13 mouse cellular contexts compared by ENCODE assay signal in the genomic region with DNA sequence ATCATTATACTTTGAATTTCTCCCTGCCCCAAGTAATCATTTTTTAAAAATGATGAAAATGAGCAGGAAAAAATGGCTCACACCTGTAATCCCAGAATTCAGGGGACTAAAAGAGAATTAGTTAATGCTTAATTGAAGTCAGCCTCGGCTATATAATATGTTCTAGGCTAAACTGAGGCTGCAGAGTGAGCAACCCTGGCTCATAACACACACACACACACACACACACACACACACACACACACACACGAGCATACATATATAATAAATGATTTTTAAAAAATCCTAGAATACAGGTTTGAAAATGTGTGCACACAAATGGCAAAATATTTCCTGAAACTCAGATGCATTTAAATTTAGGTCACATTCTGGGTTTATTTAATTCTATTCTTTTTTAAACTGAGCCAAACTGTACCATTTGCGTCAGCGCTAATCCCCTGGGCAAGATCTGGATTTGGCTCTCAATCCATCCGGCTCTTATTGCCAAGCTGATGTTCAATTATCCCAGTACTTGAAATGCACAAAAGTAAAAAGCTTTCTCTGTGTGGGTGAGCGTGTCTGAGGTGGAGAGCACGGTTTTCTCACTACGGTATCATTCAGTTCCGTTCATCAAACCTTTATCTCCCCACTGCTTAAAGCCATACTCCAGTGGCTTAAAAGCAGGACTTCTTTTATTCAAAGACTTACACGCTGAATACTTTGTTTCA. TPM values are rescaled to one million over a fixed set of nuclear protein-coding genes. Genes with fewer than 3 reads are reported as not detected.
A peak's percentile ranks its signal among the peaks of the same experiment; 100 is the strongest.
DNase-seq lines count a peak whose midpoint lies in the region; ATAC-seq and TF ChIP-seq lines count a peak whose summit lies in the region.
"Had no signal": no experiment of that assay in that cellular context is flagged by ENCODE, and none has a peak within 500 bp of the region (broad histone marks: within the 10 kb centered on the region; RNA-seq: fewer than 3 reads in every experiment).

No protein-coding gene starts in this region.

- no peak overlapping the region for H3K9ac ChIP-seq in midbrain, embryonic 11.5 days (ENCODE audit: low read length)
- H3K9ac ChIP-seq in forebrain, postnatal 0 days, result no peak overlapping the region
- H3K9ac ChIP-seq in neural tube, embryonic 15.5 days (replicated peaks), result no peak overlapping the region
- no peak overlapping the region for H3K9ac ChIP-seq in lung, postnatal 0 days (replicated peaks; ENCODE audit: low read depth)

- H3K27ac ChIP-seq in midbrain, embryonic 11.5 days (ENCODE audit: low read depth, low read length), result no peak overlapping the region
- H3K27ac ChIP-seq in midbrain, embryonic 10.5 days (replicated peaks), result no peak overlapping the region; the same call in 1 of the 2 replicates
- no peak overlapping the region for H3K27ac ChIP-seq in forebrain, postnatal 0 days (ENCODE audit: low read depth, low read length)
- H3K27ac ChIP-seq in neural tube, embryonic 15.5 days (replicated peaks), result 0 out of 2 replicates have a peak overlapping the region, but pooled peaks have one; percentile 18
- no peak overlapping the region for H3K27ac ChIP-seq in lung, postnatal 0 days (ENCODE audit: low read length)

- no peaks in the 10 kb centered on the region for H3K36me3 ChIP-seq in midbrain, embryonic 11.5 days (ENCODE audit: control insufficient read depth, insufficient read depth, low read length)
- H3K36me3 ChIP-seq in midbrain, embryonic 10.5 days, result no peaks in the 10 kb centered on the region
- H3K36me3 ChIP-seq in forebrain, postnatal 0 days (ENCODE audit: insufficient read depth), result no peaks in the 10 kb centered on the region
- H3K36me3 ChIP-seq in neural tube, embryonic 15.5 days, result no peaks in the 10 kb centered on the region
- H3K36me3 ChIP-seq in lung, postnatal 0 days (ENCODE audit: insufficient read depth, low read length), result no peaks in the 10 kb centered on the region

- no peak overlapping the region for H3K4me2 ChIP-seq in midbrain, embryonic 11.5 days
- peak overlapping the region; percentile 10; the same call in 1 of the 2 replicates for H3K4me2 ChIP-seq in forebrain, postnatal 0 days (ENCODE audit: low read depth)
- H3K4me2 ChIP-seq in neural tube, embryonic 15.5 days, result peak overlapping the region; percentile 25
- H3K4me2 ChIP-seq in lung, postnatal 0 days (replicated peaks; ENCODE audit: low read depth, low read length), result no peak overlapping the region

- no peak overlapping the region for H3K4me3 ChIP-seq in midbrain, embryonic 11.5 days (ENCODE audit: low read depth, low read length)
- H3K4me3 ChIP-seq in midbrain, embryonic 10.5 days, result no peak overlapping the region
- H3K4me3 ChIP-seq in forebrain, postnatal 0 days (ENCODE audit: low read depth, low read length), result no peak overlapping the region
- no peak overlapping the region for H3K4me3 ChIP-seq in neural tube, embryonic 15.5 days (replicated peaks)
- H3K4me3 ChIP-seq in lung, postnatal 0 days (ENCODE audit: low read depth, low read length), result no peak overlapping the region

- ATAC-seq in midbrain, embryonic 11.5 days (ENCODE audit: low FRiP score), result no peak
- peak; percentile 84 for ATAC-seq in forebrain, postnatal 0 days
- peak; percentile 76 for ATAC-seq in neural tube, embryonic 15.5 days (ENCODE audit: low FRiP score)
- no peak for ATAC-seq in lung, postnatal 0 days
- ATAC-seq: intestine, postnatal 0 days had no signal

- whole genome bisulfite sequencing in midbrain, embryonic 11.5 days, result 63% methylated on average over 10 of the region's 10 CpGs
- 77% methylated on average over 10 of the region's 10 CpGs for WGBS in midbrain, embryonic 10.5 days
- 12% methylated on average over 10 of the region's 10 CpGs for WGBS in forebrain, postnatal 0 days
- 44% methylated on average over 10 of the region's 10 CpGs for WGBS in neural tube, embryonic 15.5 days
- WGBS in lung, postnatal 0 days, result 77% methylated on average over 10 of the region's 10 CpGs

- no peaks in the 10 kb centered on the region for H3K27me3 ChIP-seq in midbrain, embryonic 11.5 days (ENCODE audit: control insufficient read depth, insufficient read depth, low read length)
- H3K27me3 ChIP-seq in midbrain, embryonic 10.5 days (ENCODE audit: low read depth, poor library complexity, severe bottlenecking), result no peaks in the 10 kb centered on the region
- no peaks in the 10 kb centered on the region for H3K27me3 ChIP-seq in forebrain, postnatal 0 days (ENCODE audit: insufficient read depth, low read length)
- H3K27me3 ChIP-seq in neural tube, embryonic 15.5 days (replicated peaks), result no peaks in the 10 kb centered on the region
- H3K27me3 ChIP-seq in lung, postnatal 0 days (replicated peaks; ENCODE audit: insufficient read depth, low read length), result no peaks in the 10 kb centered on the region
- H3K27me3 ChIP-seq: CH12.LX had no signal

- no peaks in the 10 kb centered on the region for H3K4me1 ChIP-seq in midbrain, embryonic 11.5 days (ENCODE audit: control insufficient read depth, insufficient read depth, low read length)
- peaks cover 7% of the 10 kb centered on the region; the same call in 1 of the 2 replicates for H3K4me1 ChIP-seq in midbrain, embryonic 10.5 days
- no peaks in the 10 kb centered on the region for H3K4me1 ChIP-seq in forebrain, postnatal 0 days (ENCODE audit: insufficient read depth)
- peaks cover 8% of the 10 kb centered on the region; the same call in 1 of the 2 replicates for H3K4me1 ChIP-seq in neural tube, embryonic 15.5 days
- no peaks in the 10 kb centered on the region for H3K4me1 ChIP-seq in lung, postnatal 0 days (ENCODE audit: insufficient read depth, low read depth, low read length)

- H3K9me3 ChIP-seq in midbrain, embryonic 11.5 days (ENCODE audit: control insufficient read depth, low read length), result no peaks in the 10 kb centered on the region
- H3K9me3 ChIP-seq in midbrain, embryonic 10.5 days (replicated peaks), result no peaks in the 10 kb centered on the region
- no peaks in the 10 kb centered on the region for H3K9me3 ChIP-seq in forebrain, postnatal 0 days (ENCODE audit: low read length)
- no peaks in the 10 kb centered on the region for H3K9me3 ChIP-seq in neural tube, embryonic 15.5 days (replicated peaks)
- no peaks in the 10 kb centered on the region for H3K9me3 ChIP-seq in lung, postnatal 0 days (ENCODE audit: low read length)

- TF ChIP-seq EP300 in lung, postnatal 0 days (IDR thresholded peaks at IDR 0.05), result no peak

- no peak for TF ChIP-seq CTCF in forebrain, postnatal 0 days (IDR thresholded peaks at IDR 0.05; ENCODE audit: low read depth)
- no peak for TF ChIP-seq CTCF in lung, postnatal 0 days (IDR thresholded peaks at IDR 0.05)

- peak; percentile 19 to 46 for DNase-seq in frontal cortex, postnatal 36 days (ENCODE audit: low spot score in 2 of 2)
- DNase-seq in frontal cortex, postnatal 25 days (ENCODE audit: low spot score in 2 of 2), result no peak
- DNase-seq in midbrain, embryonic 11.5 days (ENCODE audit: low spot score, missing footprints), result peak; percentile 83
- DNase-seq in midbrain, embryonic 10.5 days (ENCODE audit: low spot score), result no peak
- peak; percentile 70 for DNase-seq in forebrain, postnatal 0 days
- DNase-seq in lung, postnatal 0 days (ENCODE audit: low spot score), result no peak
- DNase-seq in urinary bladder, postnatal 14 days (ENCODE audit: low spot score), result no peak
- DNase-seq: lung, adult 18-20 months; thymus, adult 2 months had no signal

RNA-seq across cellular contexts. Expression of a gene that starts 43.8 kb away (rescaled TPM):
- 1.5 and 2.1 TPM in 2 replicates for polyA plus RNA-seq in midbrain, embryonic 11.5 days (2014; fragmentation: Nextera tagmentation; extraction: Ambion mirVana)
- polyA plus RNA-seq in midbrain, embryonic 10.5 days (2016; fragmentation: Nextera tagmentation; extraction: Ambion mirVana), result 1.1 and 1.3 TPM in 2 replicates
- total RNA-seq in forebrain, postnatal 0 days (2014; rRNA removed), result 35.7 and 39.5 TPM in 2 replicates
- 33.8 and 34.2 TPM in 2 replicates for polyA plus RNA-seq in forebrain, postnatal 0 days (2015; fragmentation: Nextera tagmentation; extraction: Ambion mirVana)
- 10.8 and 12.6 TPM in 2 replicates for polyA plus RNA-seq in neural tube, embryonic 15.5 days (2015; fragmentation: Nextera tagmentation; extraction: Ambion mirVana)
- 0.07 and 0.17 TPM in 2 replicates for polyA plus RNA-seq in lung, postnatal 0 days (2015; fragmentation: Nextera tagmentation; extraction: Ambion mirVana)
- total RNA-seq: CH12.LX; granulocyte monocyte progenitor cell, adult 5-6 weeks had no signal

Comparison
In these comparisons a context has a peak if more than half of its experiments do, and no peak if none do; other contexts are left out.
1. DNase-seq: peak in frontal cortex, postnatal 36 days (2 of 2), midbrain, embryonic 11.5 days (single experiment) and forebrain, postnatal 0 days (single experiment); none in frontal cortex, postnatal 25 days (0 of 2), midbrain, embryonic 10.5 days (single experiment), lung, postnatal 0 days (single experiment) and urinary bladder, postnatal 14 days (single experiment).
2. ATAC-seq: peak in forebrain, postnatal 0 days (single experiment) and neural tube, embryonic 15.5 days (single experiment); none in midbrain, embryonic 11.5 days (single experiment) and lung, postnatal 0 days (single experiment).
3. H3K4me2 ChIP-seq: peak in forebrain, postnatal 0 days (single experiment) and neural tube, embryonic 15.5 days (single experiment); none in midbrain, embryonic 11.5 days (single experiment) and lung, postnatal 0 days (single experiment).